11 mouse cellular contexts compared by ENCODE assay signal in the genomic region with DNA sequence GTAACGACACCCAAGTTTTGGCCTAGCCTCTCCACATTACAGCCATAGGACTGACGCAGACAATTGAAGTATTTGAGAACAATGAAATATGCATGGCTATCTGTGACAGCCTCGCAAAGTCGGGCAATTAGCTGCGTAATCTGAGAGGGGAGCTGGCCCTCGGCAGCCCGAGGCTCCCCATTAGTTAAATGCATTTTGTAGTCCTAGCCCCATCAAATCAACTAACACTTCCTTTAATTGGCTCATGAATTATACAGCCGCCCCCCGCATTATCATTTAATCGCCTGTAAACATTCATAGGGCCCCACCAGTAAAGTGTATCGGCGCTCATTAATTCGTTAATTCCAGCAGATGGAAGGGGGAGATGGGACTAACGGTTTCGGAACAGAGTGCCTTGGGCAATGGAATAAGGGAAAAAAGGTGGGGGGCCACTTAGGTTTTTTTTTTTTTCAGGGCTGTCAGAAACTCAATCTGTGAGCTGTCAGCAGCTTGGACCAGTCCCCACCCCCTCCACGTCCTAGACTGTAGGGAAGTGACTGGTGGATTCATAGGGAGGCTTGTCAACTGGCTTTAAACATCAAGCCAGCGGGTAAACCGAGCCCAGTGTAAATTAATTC. TPM values are rescaled to one million over a fixed set of nuclear protein-coding genes. Genes with fewer than 3 reads are reported as not detected.
DNase-seq lines count a peak whose midpoint lies in the region; ATAC-seq and TF ChIP-seq lines count a peak whose summit lies in the region.
"Had no signal": no experiment of that assay in that cellular context is flagged by ENCODE, and none has a peak within 500 bp of the region (broad histone marks: within the 10 kb centered on the region; RNA-seq: fewer than 3 reads in every experiment).

No protein-coding gene starts in this region.

- no peaks in the 10 kb centered on the region for H3K36me3 ChIP-seq in lung, embryonic 14.5 days (ENCODE audit: insufficient read depth)
- H3K36me3 ChIP-seq in forebrain, embryonic 11.5 days (ENCODE audit: control insufficient read depth, insufficient read depth, low read length), result no peaks in the 10 kb centered on the region
- no peaks in the 10 kb centered on the region for H3K36me3 ChIP-seq in hindbrain, embryonic 16.5 days (ENCODE audit: control insufficient read depth, insufficient read depth, low read length)
- H3K36me3 ChIP-seq in neural tube, embryonic 13.5 days, result no peaks in the 10 kb centered on the region

- no peaks in the 10 kb centered on the region for H3K9me3 ChIP-seq in lung, embryonic 14.5 days (ENCODE audit: low read depth, low read length)
- H3K9me3 ChIP-seq in forebrain, embryonic 11.5 days (ENCODE audit: control insufficient read depth, low read length), result no peaks in the 10 kb centered on the region
- no peaks in the 10 kb centered on the region for H3K9me3 ChIP-seq in hindbrain, embryonic 16.5 days (ENCODE audit: control insufficient read depth, low read length)
- no peaks in the 10 kb centered on the region for H3K9me3 ChIP-seq in neural tube, embryonic 13.5 days

- no peaks in the 10 kb centered on the region for H3K27me3 ChIP-seq in lung, embryonic 14.5 days (ENCODE audit: insufficient read depth, low read length)
- H3K27me3 ChIP-seq in forebrain, embryonic 11.5 days (ENCODE audit: control insufficient read depth, insufficient read depth, low read length), result peaks cover 20% of the 10 kb centered on the region
- no peaks in the 10 kb centered on the region for H3K27me3 ChIP-seq in hindbrain, embryonic 16.5 days (replicated peaks; ENCODE audit: control insufficient read depth, insufficient read depth, low read length)
- peaks cover 15% of the 10 kb centered on the region for H3K27me3 ChIP-seq in neural tube, embryonic 13.5 days

- TF ChIP-seq CTCF in lung, embryonic 14.5 days (IDR thresholded peaks at IDR 0.05; ENCODE audit: low read depth), result no peak

- H3K9ac ChIP-seq in lung, embryonic 14.5 days, result no peak overlapping the region; the same call in 1 of the 2 replicates
- H3K9ac ChIP-seq in forebrain, embryonic 11.5 days (ENCODE audit: low read length), result no peak overlapping the region
- no peak overlapping the region for H3K9ac ChIP-seq in hindbrain, embryonic 16.5 days (ENCODE audit: low read depth, low read length)
- H3K9ac ChIP-seq in neural tube, embryonic 13.5 days, result no peak overlapping the region

- H3K4me3 ChIP-seq in lung, embryonic 14.5 days (ENCODE audit: low read depth, low read length), result no peak overlapping the region
- H3K4me3 ChIP-seq in forebrain, embryonic 11.5 days (ENCODE audit: low read depth, low read length), result no peak overlapping the region
- H3K4me3 ChIP-seq in hindbrain, embryonic 16.5 days (ENCODE audit: low read length), result no peak overlapping the region
- H3K4me3 ChIP-seq in neural tube, embryonic 13.5 days, result no peak overlapping the region

- peaks cover 7% of the 10 kb centered on the region for H3K4me1 ChIP-seq in lung, embryonic 14.5 days (ENCODE audit: insufficient read depth)
- peaks cover 4% of the 10 kb centered on the region; the same call in 1 of the 2 replicates for H3K4me1 ChIP-seq in forebrain, embryonic 11.5 days (replicated peaks; ENCODE audit: control insufficient read depth, insufficient read depth, low read length)
- peaks cover 10% of the 10 kb centered on the region for H3K4me1 ChIP-seq in hindbrain, embryonic 16.5 days (ENCODE audit: control insufficient read depth, insufficient read depth, low read depth, low read length)
- peaks cover 28% of the 10 kb centered on the region for H3K4me1 ChIP-seq in neural tube, embryonic 13.5 days (replicated peaks)

- H3K27ac ChIP-seq in lung, embryonic 14.5 days (ENCODE audit: low read depth), result peak overlapping the region; percentile 1; the same call in 1 of the 2 replicates
- H3K27ac ChIP-seq in forebrain, embryonic 11.5 days (ENCODE audit: low read depth, low read length), result peak overlapping the region; percentile 5; the same call in 1 of the 2 replicates
- no peak overlapping the region; the same call in 1 of the 2 replicates for H3K27ac ChIP-seq in hindbrain, embryonic 16.5 days (ENCODE audit: low read depth, low read length)
- peak overlapping the region; percentile 63 for H3K27ac ChIP-seq in neural tube, embryonic 13.5 days (replicated peaks)

- WGBS in lung, embryonic 14.5 days, result 35% methylated on average over 18 of the region's 18 CpGs
- 26% methylated on average over 18 of the region's 18 CpGs for WGBS in forebrain, embryonic 11.5 days
- WGBS in hindbrain, embryonic 16.5 days, result 21% methylated on average over 18 of the region's 18 CpGs
- WGBS in neural tube, embryonic 13.5 days, result 26% methylated on average over 18 of the region's 18 CpGs

- no peak for ATAC-seq in lung, embryonic 14.5 days (ENCODE audit: insufficient read depth)
- ATAC-seq in forebrain, embryonic 11.5 days (replicated peaks; ENCODE audit: low FRiP score), result peak; percentile 79
- ATAC-seq in hindbrain, embryonic 16.5 days, result peak; percentile 62; the same call in 1 of the 2 replicates
- peak; percentile 65 for ATAC-seq in neural tube, embryonic 13.5 days (ENCODE audit: low read depth)

- peak; percentile 48 for DNase-seq in lung, embryonic 14.5 days
- no peak for DNase-seq in lung, postnatal 4 days
- peak; percentile 72 for DNase-seq in forebrain, embryonic 11.5 days (ENCODE audit: low spot score)
- DNase-seq in frontal cortex, postnatal 10 days (ENCODE audit: low spot score in 2 of 2), result no peak
- DNase-seq in adrenal gland, postnatal 25 days, result no peak
- no peak for DNase-seq in cerebellum, postnatal 14 days
- DNase-seq: adrenal gland, postnatal 14 days; cerebellum, adult 8-10 months; lung, adult 2 months had no signal

- peak overlapping the region; percentile 24; the same call in 1 of the 2 replicates for H3K4me2 ChIP-seq in lung, embryonic 14.5 days
- H3K4me2 ChIP-seq in forebrain, embryonic 11.5 days (ENCODE audit: low read depth, low read length, severe bottlenecking), result peak overlapping the region; percentile 15; the same call in 1 of the 2 replicates
- peak overlapping the region; percentile 22; the same call in 1 of the 2 replicates for H3K4me2 ChIP-seq in hindbrain, embryonic 16.5 days (ENCODE audit: low read length)
- peak overlapping the region; percentile 28 for H3K4me2 ChIP-seq in neural tube, embryonic 13.5 days

RNA-seq across cellular contexts. Expression of gene Gtf3c4, which starts 42.6 kb away (rescaled TPM):
- 27.8 and 29.0 TPM in 2 replicates for polyA plus RNA-seq in lung, embryonic 14.5 days (2014; fragmentation: Nextera tagmentation; extraction: Ambion mirVana)
- polyA plus RNA-seq in forebrain, embryonic 11.5 days (2014; fragmentation: Nextera tagmentation; extraction: Ambion mirVana), result 36.3 and 36.6 TPM in 2 replicates
- polyA plus RNA-seq in hindbrain, embryonic 16.5 days (2015; fragmentation: Nextera tagmentation; extraction: Ambion mirVana), result 14.4 and 19.4 TPM in 2 replicates
- polyA plus RNA-seq in neural tube, embryonic 13.5 days (2015; fragmentation: Nextera tagmentation; extraction: Ambion mirVana), result 16.9 and 17.6 TPM in 2 replicates
- total RNA-seq in adrenal gland, postnatal 25 days (2021), result 31.0 and 40.5 TPM in 2 replicates

RNA-seq across cellular contexts. Expression of gene Ddx31, which starts 42.6 kb away (rescaled TPM):
- 15.6 and 16.5 TPM in 2 replicates for polyA plus RNA-seq in lung, embryonic 14.5 days (2014; fragmentation: Nextera tagmentation; extraction: Ambion mirVana)
- polyA plus RNA-seq in forebrain, embryonic 11.5 days (2014; fragmentation: Nextera tagmentation; extraction: Ambion mirVana), result 19.7 and 21.6 TPM in 2 replicates
- 13.2 and 17.1 TPM in 2 replicates for polyA plus RNA-seq in hindbrain, embryonic 16.5 days (2015; fragmentation: Nextera tagmentation; extraction: Ambion mirVana)
- polyA plus RNA-seq in neural tube, embryonic 13.5 days (2015; fragmentation: Nextera tagmentation; extraction: Ambion mirVana), result 10.3 and 10.5 TPM in 2 replicates
- 9.8 and 10.6 TPM in 2 replicates for total RNA-seq in adrenal gland, postnatal 25 days (2021)

Comparison
In these comparisons a context has a peak if more than half of its experiments do, and no peak if none do; other contexts are left out.
1. DNase-seq: peak in lung, embryonic 14.5 days (single experiment) and forebrain, embryonic 11.5 days (single experiment); none in lung, postnatal 4 days (0 of 2), frontal cortex, postnatal 10 days (0 of 2), adrenal gland, postnatal 25 days (single experiment) and cerebellum, postnatal 14 days (0 of 2).
2. Peak in every context shown above with its lines, with median percentiles within 50 percentile points of each other: H3K4me2 ChIP-seq.